Mouse (Mus musculus): ENCODE data around the gene Fpr1.

DNA sequence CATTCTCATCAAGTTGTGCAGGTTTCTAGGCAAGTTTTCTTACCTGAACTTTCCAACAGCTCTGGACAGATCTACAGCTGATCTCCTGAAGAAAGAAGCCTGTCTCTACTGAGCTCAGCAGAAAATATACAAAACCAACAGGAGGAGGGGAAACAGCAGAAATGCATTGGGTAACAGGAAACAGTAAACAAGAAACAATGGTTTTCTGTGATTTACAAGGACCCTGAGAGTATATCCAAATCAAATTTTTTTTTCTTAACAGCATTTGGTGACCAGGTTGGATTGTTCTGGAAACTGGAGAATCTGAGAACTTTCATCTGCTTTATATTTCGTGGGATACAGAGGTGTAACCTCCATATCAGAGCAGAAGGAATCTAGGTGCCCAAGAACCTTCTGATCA lies at the start of gene Fpr1:
- no peak for TF ChIP-seq MAFK (IDR thresholded peaks at IDR 0.05; ENCODE audit: borderline replicate concordance, low read depth, low read length)
- TF ChIP-seq CTCF (IDR thresholded peaks at IDR 0.05 in 2 of 3, conservative IDR thresholded peaks at IDR 0.05 in 1 of 3; ENCODE audit: control insufficient read depth in 1 of 3, insufficient read depth in 1 of 3, low read depth in 2 of 3, low read length in 3 of 3, poor library complexity in 1 of 3, severe bottlenecking in 1 of 3), result no peak
- no peak for TF ChIP-seq ZMIZ1 (IDR thresholded peaks at IDR 0.05; ENCODE audit: low read depth, low read length)
- TF ChIP-seq TCF12 (IDR thresholded peaks at IDR 0.05; ENCODE audit: low read depth, low read length), result no peak
- TF ChIP-seq POLR2A (IDR thresholded peaks at IDR 0.05; ENCODE audit: control insufficient read depth in 1 of 2, insufficient read depth in 1 of 2, low read depth in 1 of 2, low read length in 2 of 2, poor library complexity in 1 of 2), result no peak
- TF ChIP-seq POLR2AphosphoS5 (IDR thresholded peaks at IDR 0.05; ENCODE audit: borderline replicate concordance, low read depth, low read length), result no peak
- TF ChIP-seq MXI1 (IDR thresholded peaks at IDR 0.05; ENCODE audit: low read depth, low read length), result no peak
- no peak for TF ChIP-seq RAD21 (IDR thresholded peaks at IDR 0.05; ENCODE audit: low read depth, low read length)
- TF ChIP-seq MEF2A (IDR thresholded peaks at IDR 0.05; ENCODE audit: extremely low read depth, insufficient replicate concordance, low read depth, low read length, poor library complexity, severe bottlenecking), result no peak
- TF ChIP-seq USF2 (IDR thresholded peaks at IDR 0.05; ENCODE audit: borderline replicate concordance in 1 of 2, insufficient read depth in 1 of 2, low read depth in 1 of 2, low read length in 2 of 2), result no peak
- no peak for TF ChIP-seq CHD1 (IDR thresholded peaks at IDR 0.05; ENCODE audit: low read depth, low read length)
- TF ChIP-seq NELFE (IDR thresholded peaks at IDR 0.05; ENCODE audit: low read depth, low read length), result no peak
- no peak for TF ChIP-seq GATA1 (IDR thresholded peaks at IDR 0.05; ENCODE audit: low read depth, low read length)
